Mouse (Mus musculus) hindbrain, embryonic 13.5 days (tissue): Measurements from ENCODE around the gene Itln1. TPM values are rescaled to one million over a fixed set of nuclear protein-coding genes. Genes with fewer than 3 reads are reported as not detected.
"Not testable (repeated sequence)": the region's sequence is repeated elsewhere in the genome, so short reads cannot be mapped to it uniquely, and the experiment has no call there.

ENCODE experiments used
- ATAC-seq: fragments of 200-750 bp; cut with Nextera tagmentation; 2 replicates; pipeline ENCODE4 v1.8.0; 2017; ENCODE audit warnings: moderate TSS enrichment; ENCODE audit not compliant: low FRiP score
- H3K27ac ChIP-seq: fragments of 300-500 bp; sonication (generic); 2 replicates; pipeline ENCODE4 v1.5.1; 2015; ENCODE audit warnings: inconsistent platforms, mild to moderate bottlenecking, moderate library complexity
- H3K27me3 ChIP-seq: fragments of 300-500 bp; sonication (generic); 2 replicates; pipeline ENCODE4 v1.6.1; 2015; ENCODE audit warnings: mild to moderate bottlenecking, inconsistent platforms
- H3K36me3 ChIP-seq: fragments of 300-500 bp; sonication (generic); 2 replicates; pipeline ENCODE4 v1.6.1; 2015; ENCODE audit warnings: mild to moderate bottlenecking, inconsistent platforms
- H3K4me1 ChIP-seq: fragments of 300-500 bp; sonication (generic); replicated peaks from 2 replicates; pipeline ENCODE4 v1.6.1; 2015; ENCODE audit warnings: inconsistent platforms
- H3K4me2 ChIP-seq: fragments of 300-500 bp; sonication (generic); 2 replicates; pipeline ENCODE4 v1.6.1; 2015; ENCODE audit warnings: inconsistent platforms, mild to moderate bottlenecking, moderate library complexity
- H3K4me3 ChIP-seq: fragments of 300-500 bp; sonication (generic); 2 replicates; pipeline ENCODE4 v1.5.1; 2015; ENCODE audit warnings: mild to moderate bottlenecking, inconsistent platforms
- H3K9ac ChIP-seq: fragments of 300-500 bp; sonication (generic); 2 replicates; pipeline ENCODE4 v1.6.1; 2015; ENCODE audit warnings: mild to moderate bottlenecking, inconsistent platforms
- H3K9me3 ChIP-seq: fragments of 300-500 bp; sonication (generic); 2 replicates; pipeline ENCODE4 v1.6.1; 2016; ENCODE audit warnings: inconsistent platforms
- WGBS: fragments of 180-500 bp; shearing (Covaris S2); methylation state at CpG from one replicate; pipeline ENCODE4 v1.1.7; 2015; 5-methylcytosine and 5-hydroxymethylcytosine counted together
- polyA plus RNA-seq: library from polyadenylated mRNA; unstranded; fragments of >200 nt; fragmentation: Nextera tagmentation; extraction: Ambion mirVana; gene quantifications from 2 replicates; pipeline ENCODE4 v1.2.1, GENCODE M21; 2015

Itln1 gene
- polyA plus RNA-seq, 1 experiment from 2014 or later: not detected

DNA sequence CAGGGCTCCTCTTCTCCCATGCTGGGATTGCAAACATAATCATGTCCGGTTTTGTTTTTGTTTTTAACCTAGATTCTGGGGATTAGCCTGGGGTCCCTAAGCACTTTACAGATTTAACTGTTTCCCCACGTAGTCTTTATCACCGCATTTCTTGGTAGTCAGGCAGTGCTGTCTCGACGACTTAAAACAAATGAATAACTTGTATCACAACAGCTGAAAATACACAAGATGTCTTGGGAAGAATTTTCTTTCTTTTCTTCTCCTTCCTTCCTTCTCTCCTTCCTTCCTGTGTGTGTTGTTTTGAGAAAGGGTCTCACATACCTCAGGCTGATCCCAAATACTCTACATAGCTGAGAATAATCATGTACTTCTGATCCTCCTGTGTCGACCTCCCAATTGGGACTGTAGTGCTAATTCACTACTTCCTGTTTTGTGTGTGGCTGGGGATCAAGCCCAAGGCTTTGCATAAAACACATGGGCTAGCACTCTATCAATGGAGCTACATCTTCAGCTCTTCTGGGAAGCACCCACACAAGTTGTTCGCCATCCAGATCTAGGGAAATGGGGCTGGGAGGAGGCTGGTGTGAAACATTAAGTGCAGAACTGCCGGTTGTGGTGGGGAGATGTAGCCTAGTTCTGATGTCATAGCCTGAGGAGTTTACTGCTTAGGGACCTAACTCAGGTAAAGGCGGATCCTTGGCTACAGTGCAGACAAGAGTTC lies 61.0 kb downstream of the Itln1 start:
- Histone ChIP-seq H3K4me1 (no peaks in the 10 kb centered on the region), H3K36me3 (no peaks in the 10 kb centered on the region), H3K4me2 (no peak overlapping the region), H3K9me3 (no peaks in the 10 kb centered on the region), H3K27me3 (no peaks in the 10 kb centered on the region), H3K9ac (no peak overlapping the region), H3K4me3 (no peak overlapping the region), H3K27ac (no peak overlapping the region)
- WGBS: 78% methylated on average over 9 of the region's 9 CpGs
- ATAC-seq: no peak

DNA sequence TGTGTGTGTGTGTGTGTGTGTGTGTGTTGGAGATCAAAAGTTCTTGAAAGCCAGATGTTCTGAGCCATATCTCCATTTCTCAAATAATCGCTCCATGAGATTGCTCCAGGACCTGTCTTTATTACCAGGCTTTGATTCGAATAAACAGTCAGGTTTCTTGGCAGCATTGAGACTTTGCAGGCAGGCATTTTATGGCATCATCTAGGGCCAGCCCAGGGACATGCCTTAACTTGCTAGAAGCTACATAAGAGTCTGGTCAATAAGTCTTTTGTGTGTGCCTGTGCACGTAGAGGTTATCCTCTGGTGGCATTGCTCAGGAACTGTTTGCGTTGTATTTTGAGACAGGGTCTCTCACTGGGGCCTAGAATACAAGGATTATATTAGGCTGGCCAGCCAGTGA lies 61.6 kb downstream of the Itln1 start:
- Histone ChIP-seq H3K4me3 (no peak overlapping the region), H3K36me3 (no peaks in the 10 kb centered on the region), H3K9ac (no peak overlapping the region), H3K27me3 (no peaks in the 10 kb centered on the region), H3K27ac (no peak overlapping the region), H3K4me2 (no peak overlapping the region), H3K4me1 (no peaks in the 10 kb centered on the region), H3K9me3 (no peaks in the 10 kb centered on the region)
- no peak for ATAC-seq
- WGBS: 80% methylated on average over 4 of the region's 4 CpGs

DNA sequence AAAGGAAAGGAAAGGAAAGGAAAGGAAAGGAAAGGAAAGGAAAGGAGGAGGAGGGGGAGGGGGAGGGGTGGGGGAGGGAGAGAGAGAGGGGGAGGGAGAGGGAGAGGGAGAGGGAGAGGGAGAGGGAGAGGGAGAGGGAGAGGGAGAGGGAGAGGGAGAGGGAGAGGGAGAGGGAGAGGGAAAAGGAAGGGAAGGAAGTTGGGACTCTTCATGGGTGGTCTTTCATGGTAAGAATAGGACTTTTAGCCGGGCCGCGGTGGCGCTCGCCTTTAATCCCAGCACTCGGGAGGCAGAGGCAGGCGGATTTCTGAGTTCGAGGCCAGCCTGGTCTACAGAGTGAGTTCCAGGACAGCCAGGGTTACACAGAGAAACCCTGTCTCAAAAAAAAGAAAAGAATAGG lies 63.2 kb downstream of the Itln1 start:
- WGBS: 87% methylated on average over 8 of the region's 8 CpGs
- not testable (repeated sequence) for H3K27ac ChIP-seq, H3K9me3 ChIP-seq, H3K27me3 ChIP-seq, H3K4me2 ChIP-seq, ATAC-seq, H3K4me1 ChIP-seq, H3K9ac ChIP-seq, H3K36me3 ChIP-seq, H3K4me3 ChIP-seq

DNA sequence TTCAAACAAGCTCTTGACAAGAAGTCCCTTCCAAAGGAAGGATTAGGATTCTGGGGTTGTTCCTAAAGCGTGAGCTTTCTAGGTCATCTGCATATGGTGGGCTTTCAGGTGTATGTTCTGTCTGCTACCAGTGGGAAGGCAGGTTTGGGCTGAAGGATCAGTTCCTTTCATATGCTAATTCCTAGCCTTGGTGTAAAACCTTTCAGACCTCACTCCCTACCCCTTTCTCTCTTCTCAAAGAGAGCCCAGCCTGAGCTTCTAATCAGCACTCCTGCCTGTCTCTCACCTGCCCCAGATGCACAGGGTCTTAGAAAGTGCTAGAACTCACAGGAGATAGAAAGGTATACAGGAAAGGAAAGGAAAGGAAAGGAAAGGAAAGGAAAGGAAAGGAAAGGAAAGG lies 63.6 kb downstream of the Itln1 start:
- WGBS: 77% methylated on average over 1 of the region's 1 CpGs
- Histone ChIP-seq H3K4me1 (no peaks in the 10 kb centered on the region), H3K4me3 (no peak overlapping the region), H3K9ac (no peak overlapping the region), H3K9me3 (no peaks in the 10 kb centered on the region), H3K36me3 (no peaks in the 10 kb centered on the region), H3K27me3 (no peaks in the 10 kb centered on the region), H3K27ac (no peak overlapping the region), H3K4me2 (no peak overlapping the region)
- ATAC-seq: no peak

DNA sequence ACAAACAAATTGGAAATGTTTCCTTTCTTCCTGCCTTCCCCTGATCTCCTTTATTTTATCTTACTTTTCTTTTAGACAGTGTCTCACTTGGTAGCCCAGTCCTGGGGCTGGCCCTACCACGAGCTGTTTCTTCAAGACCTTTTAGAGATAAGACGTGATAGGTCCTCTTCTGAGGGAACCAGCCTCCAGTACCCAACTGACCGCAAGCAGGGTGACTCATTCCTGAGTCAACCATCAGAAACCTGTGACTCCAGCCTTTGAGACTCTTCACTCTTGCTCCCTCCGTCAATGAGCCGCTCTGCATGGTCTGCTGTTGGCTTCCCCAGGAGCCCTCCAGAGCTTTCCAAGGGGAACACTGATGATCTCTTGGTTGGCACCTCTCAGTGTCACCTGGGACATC lies 64.2 kb downstream of the Itln1 start:
- no peak for ATAC-seq
- Histone ChIP-seq H3K4me2 (no peak overlapping the region), H3K4me3 (no peak overlapping the region), H3K27me3 (no peaks in the 10 kb centered on the region), H3K4me1 (no peaks in the 10 kb centered on the region), H3K36me3 (no peaks in the 10 kb centered on the region), H3K9ac (no peak overlapping the region), H3K27ac (no peak overlapping the region), H3K9me3 (no peaks in the 10 kb centered on the region)
- WGBS: 93% methylated on average over 5 of the region's 5 CpGs

DNA sequence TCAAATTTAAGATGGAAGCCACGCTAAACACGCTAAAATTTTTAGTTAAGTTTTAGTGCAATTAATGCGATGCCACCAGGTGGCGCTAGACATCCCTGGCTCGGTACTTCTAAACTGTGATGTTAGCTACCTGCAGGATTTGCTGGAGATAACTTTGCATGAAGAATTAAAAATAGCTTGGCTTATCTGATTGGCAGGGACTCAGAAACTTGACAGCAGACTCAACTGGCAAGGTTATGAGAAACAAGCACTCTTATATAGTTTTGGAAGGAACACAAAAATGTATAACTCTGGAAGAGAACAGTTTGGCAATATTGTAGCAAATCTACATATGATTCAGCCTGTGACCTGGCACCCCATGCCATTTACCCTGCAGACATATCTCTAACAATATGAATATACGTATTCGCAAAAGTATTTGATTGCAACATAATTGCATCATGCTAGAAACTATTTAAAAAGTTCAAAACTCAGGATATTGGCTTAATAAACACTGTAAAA lies 64.7 kb downstream of the Itln1 start:
- Histone ChIP-seq H3K4me2 (no peak overlapping the region), H3K9ac (no peak overlapping the region)
- WGBS: 30% methylated on average over 7 of the region's 7 CpGs

DNA sequence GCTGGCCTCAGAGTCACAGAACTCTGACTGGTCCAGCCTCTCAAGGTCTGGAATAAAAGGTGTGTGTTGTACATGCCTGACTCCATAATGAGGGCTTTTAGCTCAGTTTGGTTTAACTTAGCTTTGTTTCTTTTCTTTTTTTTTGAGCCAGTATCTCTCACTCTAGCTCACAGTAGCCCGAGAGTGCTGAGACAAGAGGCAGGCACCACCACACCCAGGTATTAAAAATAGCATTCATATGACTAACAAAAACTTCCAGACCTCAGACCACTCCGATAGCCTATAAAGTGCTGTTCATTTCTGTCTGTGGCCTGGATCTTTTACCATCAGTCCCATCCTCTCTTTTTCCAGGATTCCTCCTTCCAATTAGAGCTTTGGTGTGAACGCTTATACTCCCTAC lies 65.4 kb downstream of the Itln1 start:
- no peaks in the 10 kb centered on the region for H3K27me3 ChIP-seq
- no peak for ATAC-seq
- no peaks in the 10 kb centered on the region for H3K36me3 ChIP-seq
- H3K4me1 ChIP-seq: no peaks in the 10 kb centered on the region
- no peak overlapping the region for H3K4me3 ChIP-seq
- H3K27ac ChIP-seq: no peak overlapping the region
- H3K9ac ChIP-seq: no peak overlapping the region
- 90% methylated on average over 3 of the region's 3 CpGs for WGBS
- no peak overlapping the region for H3K4me2 ChIP-seq
- no peaks in the 10 kb centered on the region for H3K9me3 ChIP-seq

More for the DNA sequence above, 64.7 kb downstream of the Itln1 start:
- Histone ChIP-seq H3K4me3 (no peak overlapping the region), H3K27ac (no peak overlapping the region), H3K4me1 (no peaks in the 10 kb centered on the region), H3K27me3 (no peaks in the 10 kb centered on the region), H3K36me3 (no peaks in the 10 kb centered on the region), H3K9me3 (no peaks in the 10 kb centered on the region)
- ATAC-seq: no peak

Other genes starting within 250 kb of the Itln1 start
- gene Usp21, start 247.3 kb downstream of the Itln1 start, polyA plus RNA-seq: 106 and 107 TPM in 2 replicates
- gene Ufc1, start 240.3 kb downstream of the Itln1 start, polyA plus RNA-seq: 125 and 128 TPM in 2 replicates
- gene Dedd, start 206.1 kb downstream of the Itln1 start, polyA plus RNA-seq: 51.6 and 52.3 TPM in 2 replicates
- gene Nit1, start 189.6 kb downstream of the Itln1 start, polyA plus RNA-seq: 54.8 and 59.7 TPM in 2 replicates
- gene Pfdn2, start 189.6 kb downstream of the Itln1 start, polyA plus RNA-seq: 164 and 169 TPM in 2 replicates
- gene Klhdc9, start 174.5 kb downstream of the Itln1 start, polyA plus RNA-seq: 2.8 and 3.3 TPM in 2 replicates
- 1.4 and 1.7 TPM in 2 replicates for gene Nectin4, start 165.2 kb downstream of the Itln1 start, polyA plus RNA-seq
- gene Arhgap30, start 146.3 kb downstream of the Itln1 start, polyA plus RNA-seq: 1.00 and 1.0 TPM in 2 replicates
- gene Usf1, start 124.0 kb downstream of the Itln1 start, polyA plus RNA-seq: 202 and 209 TPM in 2 replicates
- 10.0 and 11.7 TPM in 2 replicates for gene Tstd1, start 116.4 kb downstream of the Itln1 start, polyA plus RNA-seq
- 12.2 and 13.3 TPM in 2 replicates for gene F11r, start 97.8 kb downstream of the Itln1 start, polyA plus RNA-seq
- 32.0 and 34.5 TPM in 2 replicates for gene Alyref2, start 31.8 kb downstream of the Itln1 start, polyA plus RNA-seq
- gene Cd244a, start 23.9 kb upstream of the Itln1 start, polyA plus RNA-seq: 0.04 TPM in 1 of 2 replicates, not detected in the other
- 0.16 TPM in 1 of 2 replicates, not detected in the other for gene Ly9, start 72.1 kb upstream of the Itln1 start, polyA plus RNA-seq
- not detected in 2 replicates for gene Slamf7, start 117.7 kb upstream of the Itln1 start, polyA plus RNA-seq
- 1.1 and 1.2 TPM in 2 replicates for gene Cd48, start 146.7 kb upstream of the Itln1 start, polyA plus RNA-seq
- 0.12 and 0.40 TPM in 2 replicates for gene Slamf1, start 231.8 kb upstream of the Itln1 start, polyA plus RNA-seq